Mouse (Mus musculus) monocyte, adult 5-6 weeks (primary cell): ENCODE data around the gene Kri1. TPM values are rescaled to one million over a fixed set of nuclear protein-coding genes. Genes with fewer than 3 reads are reported as not detected.
"Not testable (repeated sequence)": the region's sequence is repeated elsewhere in the genome, so short reads cannot be mapped to it uniquely, and the experiment has no call there.

Experiments
- ATAC-seq: fragments of 153-309, 156-312 bp; replicated peaks from 2 replicates; pipeline ENCODE4 v1.8.0; 2017; ENCODE audit warnings: mild to moderate bottlenecking; ENCODE audit not compliant: low TSS enrichment, insufficient number of reproducible peaks, severe bottlenecking, poor library complexity, low FRiP score
- total RNA-seq: library from RNA; stranded (forward); fragments of 200-1000, 200-491, 200-594 nt; gene quantifications from 3 replicates; pipeline ENCODE4 v1.2.3, GENCODE M21; 2017

Gene Kri1
- total RNA-seq, 1 experiment from 2014 or later, result 120 TPM

- ATAC-seq, result no peak
Observed at GRCm38 (mm10) chr9:21319503-21319902, 31.7 kb upstream of the Kri1 start.

- no peak for ATAC-seq
Observed at GRCm38 (mm10) chr9:21318792-21319191, 31.0 kb upstream of the Kri1 start.

DNA sequence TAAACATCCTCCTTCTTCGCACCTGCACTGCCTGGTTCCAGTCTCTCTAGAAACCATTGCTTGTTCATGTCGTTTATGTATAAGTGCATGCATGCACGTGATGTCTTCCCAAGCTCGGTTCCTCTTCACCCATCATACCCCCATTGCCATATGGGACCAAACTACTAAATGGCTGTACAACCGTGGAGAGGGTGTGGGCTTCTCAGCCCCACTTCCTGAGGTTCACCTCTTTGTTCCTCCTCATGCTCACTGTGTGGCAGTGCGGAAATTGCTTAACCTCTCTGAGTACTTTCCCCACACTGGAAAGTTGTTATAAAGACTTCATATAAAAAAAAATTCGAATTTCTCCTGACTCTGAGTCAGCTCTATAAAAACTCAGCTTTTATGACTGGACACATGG lies 28.9 kb upstream of the Kri1 start:
- ATAC-seq, result peak; percentile 70

GRCm38 (mm10) chr9:21315421-21315820 lies 27.7 kb upstream of the Kri1 start:
- ATAC-seq, result no peak

DNA sequence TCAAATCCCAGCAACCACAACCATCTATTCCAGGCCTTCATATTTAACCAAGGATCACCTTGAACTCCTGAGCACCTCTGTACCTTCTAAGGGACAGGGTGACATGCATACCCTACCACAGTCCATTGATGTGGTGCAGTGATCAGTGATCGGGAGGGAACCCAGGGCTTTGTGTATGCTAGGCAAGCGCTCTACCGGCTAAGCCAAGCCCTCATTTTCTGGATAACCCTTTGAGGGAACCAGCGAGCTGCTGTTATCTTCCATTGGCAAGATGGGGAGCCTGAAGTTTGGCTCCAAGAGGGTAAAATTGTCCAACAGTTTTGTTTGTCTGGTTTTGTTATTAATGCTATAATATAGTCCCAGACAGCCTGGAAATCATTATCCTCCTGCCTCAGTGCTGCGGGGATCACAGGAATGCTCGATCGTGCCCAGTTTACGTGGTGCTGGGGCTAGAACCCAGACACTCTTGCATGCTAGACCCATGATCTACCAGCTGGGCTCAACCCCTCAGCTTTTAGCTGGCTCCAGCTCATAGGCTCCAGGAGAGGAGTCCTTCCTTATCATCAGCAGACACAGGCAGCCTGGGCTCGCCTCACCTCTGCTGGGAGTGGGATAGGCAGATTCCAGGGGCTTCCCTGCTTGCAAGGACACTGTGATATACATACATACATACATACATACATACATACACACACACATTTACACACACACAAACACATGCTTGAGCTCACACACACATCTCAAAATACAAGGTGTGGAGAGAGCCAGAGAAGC lies 26.8 kb upstream of the Kri1 start:
- no peak for ATAC-seq

- ATAC-seq, result peak; percentile 71
Observed at GRCm38 (mm10) chr9:21313394-21313793, 25.6 kb upstream of the Kri1 start.

DNA sequence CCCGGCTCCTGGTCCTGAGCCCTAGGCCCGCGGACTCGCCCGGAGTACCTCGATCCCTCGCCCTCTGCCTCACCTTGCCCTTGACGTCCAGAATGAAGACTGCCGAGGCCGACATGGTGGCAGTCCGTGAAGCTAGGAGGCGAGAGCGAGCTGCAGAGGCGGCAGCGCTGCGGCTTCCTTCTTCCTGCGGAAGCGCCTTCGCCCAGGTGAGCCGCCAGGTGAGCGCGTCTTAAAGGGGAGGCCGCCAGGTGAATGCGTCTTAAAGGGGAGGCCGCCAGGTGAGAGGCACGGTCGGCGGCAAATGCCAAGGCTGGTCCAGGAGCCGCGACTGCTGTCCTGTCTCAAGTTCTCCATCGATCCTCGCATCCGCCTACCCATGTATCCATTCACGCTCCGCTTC lies 24.4 kb upstream of the Kri1 start, which contains the start of gene Ap1m2:
Gene Ap1m2, minus strand, starts transcription at position 204 of the 400 bp plus-strand sequence.
- ATAC-seq, result no peak

DNA sequence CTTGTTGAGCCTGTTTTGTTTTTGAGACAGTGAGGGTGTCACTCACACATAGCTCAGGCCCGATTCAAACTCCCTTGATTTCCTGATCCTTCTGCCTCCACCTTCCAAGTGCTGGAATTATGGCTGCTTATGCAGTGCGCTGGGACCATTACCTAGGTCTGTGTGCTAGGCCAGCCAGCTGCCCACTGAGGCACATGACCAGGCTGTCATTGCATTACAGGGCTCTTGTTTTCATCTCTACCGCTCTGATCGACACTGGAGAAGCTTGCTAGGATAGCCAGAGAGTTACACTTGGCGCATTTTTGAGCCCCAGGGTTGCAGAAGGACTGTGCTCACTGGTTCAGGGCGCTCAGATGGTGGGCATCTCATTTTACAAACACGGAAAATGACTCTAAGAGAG lies 23.9 kb upstream of the Kri1 start:
- ATAC-seq, result no peak

- peak; percentile 88 for ATAC-seq
Observed at GRCm38 (mm10) chr9:21309150-21309741, 21.5 kb upstream of the Kri1 start.

GRCm38 (mm10) chr9:21305065-21305464 lies 17.3 kb upstream of the Kri1 start:
- ATAC-seq, result no peak

DNA sequence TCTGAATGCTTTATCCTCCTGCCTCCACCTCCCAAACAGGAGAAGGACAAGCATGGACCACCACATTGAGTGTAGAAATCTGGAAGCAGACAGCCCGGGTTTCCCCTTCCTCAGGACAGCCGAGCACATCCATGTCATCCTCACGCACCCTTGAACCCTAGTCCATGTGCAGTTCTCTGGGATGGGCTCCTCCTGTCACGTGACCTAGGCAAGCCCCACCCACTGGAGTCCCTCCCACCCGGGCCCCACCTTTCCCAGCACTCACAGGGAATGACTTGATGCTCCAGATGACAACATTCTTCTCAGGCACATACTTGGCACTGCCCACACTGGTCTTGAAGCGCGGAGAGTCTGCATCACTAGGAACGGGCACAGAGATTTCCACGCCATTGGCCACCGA lies 11.2 kb upstream of the Kri1 start:
- ATAC-seq, result no peak

DNA sequence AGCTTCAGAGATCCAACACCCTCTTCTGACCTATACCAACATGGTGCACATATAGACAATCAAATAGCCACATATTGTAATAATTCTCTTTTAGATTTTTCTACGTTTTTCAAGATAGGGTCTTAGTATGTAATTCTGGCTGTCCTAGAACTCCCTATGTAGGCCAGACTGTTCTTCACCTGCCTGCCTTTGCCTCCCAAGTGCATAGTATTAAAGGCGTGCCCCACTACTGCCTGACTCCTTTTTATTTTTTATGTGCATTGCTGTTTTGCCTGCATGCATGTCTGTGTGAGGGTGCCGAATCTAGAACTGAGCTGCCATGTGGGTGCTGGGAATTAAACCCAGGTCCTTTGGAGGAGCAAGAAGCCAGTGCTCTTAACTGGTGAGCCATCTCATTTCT lies 4.5 kb upstream of the Kri1 start:
- no peak for ATAC-seq

DNA sequence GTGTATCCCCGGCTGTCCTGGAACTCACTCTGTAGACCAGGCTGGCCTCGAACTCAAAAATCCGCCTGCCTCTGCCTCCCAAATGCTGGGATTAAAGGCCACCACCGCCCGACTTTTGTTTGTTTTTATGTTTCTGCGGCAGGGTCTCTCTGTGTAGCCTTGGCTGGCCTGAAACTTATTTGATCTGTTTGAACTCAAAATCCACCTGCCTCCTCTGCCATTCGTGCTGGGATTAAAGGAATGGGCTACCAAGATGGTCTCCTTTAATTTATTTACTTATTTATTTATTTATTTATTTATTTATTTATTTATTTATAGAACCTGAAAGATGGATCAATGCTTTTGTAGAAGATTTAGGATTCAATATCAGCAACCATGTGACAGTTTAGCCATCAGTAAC lies 4.1 kb upstream of the Kri1 start:
- not testable (repeated sequence) for ATAC-seq

GRCm38 (mm10) chr9:21291022-21291787 lies 3.4 kb upstream of the Kri1 start, which contains the start of gene Cdkn2d:
Cdkn2d (minus strand) TSS chr9:21291407.
- peak; percentile 80 for ATAC-seq

- no peak for ATAC-seq
Observed at GRCm38 (mm10) chr9:21290589-21290988, 2.8 kb upstream of the Kri1 start.

- ATAC-seq, result no peak
Observed at GRCm38 (mm10) chr9:21289337-21289671, 1.5 kb upstream of the Kri1 start.

- ATAC-seq, result no peak
Observed at GRCm38 (mm10) chr9:21288404-21289336, 901 bp upstream of the Kri1 start.

DNA sequence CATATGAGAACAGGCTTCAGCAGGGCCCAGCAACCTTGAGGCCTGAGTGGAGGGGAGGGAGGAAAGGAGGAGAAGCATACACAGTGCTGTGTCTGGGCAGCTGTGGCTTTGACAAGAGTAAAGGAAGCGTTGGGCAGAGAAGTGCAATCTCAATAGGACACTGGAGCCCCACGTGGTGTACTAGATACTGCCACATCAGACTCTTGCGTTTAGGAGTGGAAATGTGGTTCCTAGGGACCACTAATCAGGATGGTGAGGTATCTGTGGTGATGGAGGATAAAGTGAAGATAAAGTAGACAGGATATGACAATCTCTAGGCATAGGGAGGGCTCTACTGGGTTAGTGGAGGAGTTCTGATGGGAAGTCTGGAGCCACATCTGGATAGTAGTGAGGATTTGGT lies 1.0 kb downstream of the Kri1 start:
- ATAC-seq, result no peak

DNA sequence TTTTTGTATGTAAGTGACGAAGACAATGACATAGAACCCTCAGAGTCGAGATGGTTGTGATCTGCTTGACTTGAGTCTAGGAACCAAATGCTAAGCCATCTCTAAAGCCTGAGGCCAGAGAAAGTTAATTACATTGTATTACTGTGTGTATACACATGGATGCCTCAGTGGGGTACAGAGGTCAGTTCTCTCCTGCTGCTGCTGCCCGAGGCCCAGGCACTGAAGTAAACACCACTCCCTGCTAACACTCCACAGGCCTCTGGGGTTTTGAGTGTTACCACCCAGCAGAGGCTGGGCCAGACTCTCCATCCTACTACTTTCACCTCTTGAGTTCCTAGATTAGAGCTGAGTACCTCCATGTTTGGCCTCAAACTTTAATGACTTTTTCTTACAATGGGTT lies 3.8 kb downstream of the Kri1 start:
- no peak for ATAC-seq
